Comparison of ENCODE assay signal across 11 mouse cellular contexts in the genomic region with DNA sequence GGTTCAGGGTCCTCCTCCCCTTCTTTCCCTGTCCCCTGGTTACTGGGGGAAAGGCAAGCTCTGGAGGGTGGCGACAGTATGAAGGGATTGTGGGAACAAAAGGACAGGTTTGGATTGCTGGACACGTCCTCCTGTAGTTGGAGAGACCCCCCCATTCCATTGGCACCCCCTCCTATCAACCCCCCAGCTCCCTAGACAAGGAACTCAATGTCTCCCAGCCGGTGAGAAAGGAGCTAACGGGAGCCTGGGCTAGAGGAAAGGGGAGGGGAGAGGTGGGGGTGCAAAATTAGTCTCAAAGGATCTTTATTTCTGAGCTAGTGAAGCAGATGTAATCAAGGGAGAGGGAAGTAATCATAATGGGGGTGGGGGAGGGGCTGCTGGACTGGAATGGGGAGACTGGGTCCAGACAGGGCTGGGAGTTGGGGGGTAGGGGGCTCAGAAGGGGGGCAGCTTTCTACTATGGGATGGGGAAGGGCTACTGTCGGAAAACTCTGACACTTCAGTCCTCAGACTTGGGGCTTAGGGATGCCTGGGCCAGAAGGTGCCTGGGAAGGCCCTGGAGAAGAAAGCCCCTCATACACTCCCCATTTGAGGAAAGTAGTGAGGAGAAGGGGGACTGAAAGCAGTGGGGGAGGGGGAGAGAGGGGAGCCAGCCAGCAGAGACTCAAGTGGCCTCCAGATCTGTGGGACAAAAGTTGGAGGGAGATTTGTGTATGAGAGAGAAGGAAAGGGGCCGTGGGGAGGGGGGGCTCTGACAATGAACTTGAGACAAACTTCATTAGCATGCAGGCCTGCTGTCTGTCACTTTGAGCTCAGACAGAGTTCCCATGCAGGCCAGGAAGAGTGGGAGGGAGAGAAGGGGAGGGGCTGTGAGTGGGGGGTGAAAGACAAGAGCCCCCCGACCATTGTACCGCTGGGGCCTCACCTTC. TPM values are rescaled to one million over a fixed set of nuclear protein-coding genes. Genes with fewer than 3 reads are reported as not detected.
A peak's percentile ranks its signal among the peaks of the same experiment; 100 is the strongest.
DNase-seq lines count a peak whose midpoint lies in the region; ATAC-seq lines count a peak whose summit lies in the region.
"Had no signal": no experiment of that assay in that cellular context is flagged by ENCODE, and none has a peak within 500 bp of the region (broad histone marks: within the 10 kb centered on the region; RNA-seq: fewer than 3 reads in every experiment).

No protein-coding gene starts in this region.

- peak overlapping the region; percentile 95 for H3K9ac ChIP-seq in forebrain, embryonic 11.5 days (ENCODE audit: low read length)
- peak overlapping the region; percentile 82 for H3K9ac ChIP-seq in hindbrain, embryonic 16.5 days (ENCODE audit: low read depth, low read length)
- H3K9ac ChIP-seq in neural tube, embryonic 15.5 days (replicated peaks): peak overlapping the region; percentile 73; the same call in 1 of the 2 replicates
- H3K9ac ChIP-seq: liver, embryonic 15.5 days had no signal

- ATAC-seq in forebrain, embryonic 11.5 days (replicated peaks; ENCODE audit: low FRiP score): peak; percentile 77
- ATAC-seq in hindbrain, embryonic 16.5 days: peak; percentile 81
- ATAC-seq in neural tube, embryonic 15.5 days (ENCODE audit: low FRiP score): peak; percentile 58

- H3K27me3 ChIP-seq in forebrain, embryonic 11.5 days (ENCODE audit: control insufficient read depth, insufficient read depth, low read length): peaks cover 29% of the 10 kb centered on the region
- no peaks in the 10 kb centered on the region; the same call in none of the 2 replicates for H3K27me3 ChIP-seq in hindbrain, embryonic 16.5 days (replicated peaks; ENCODE audit: control insufficient read depth, insufficient read depth, low read length)
- H3K27me3 ChIP-seq in neural tube, embryonic 15.5 days (replicated peaks): peaks cover 13% of the 10 kb centered on the region; the same call in 1 of the 2 replicates

- intact Hi-C loops in left cerebral cortex, postnatal 14 days (cut with DNase I): no loop called here
- intact Hi-C loops in heart, postnatal 36 days (cut with DNase I): no loop called here

- H3K36me3 ChIP-seq in forebrain, embryonic 11.5 days (ENCODE audit: control insufficient read depth, insufficient read depth, low read length): no peaks in the 10 kb centered on the region; the same call in 1 of the 2 replicates
- no peaks in the 10 kb centered on the region for H3K36me3 ChIP-seq in hindbrain, embryonic 16.5 days (ENCODE audit: control insufficient read depth, insufficient read depth, low read length)
- H3K36me3 ChIP-seq in neural tube, embryonic 15.5 days: no peaks in the 10 kb centered on the region
- H3K36me3 ChIP-seq: liver, embryonic 15.5 days had no signal

- H3K27ac ChIP-seq in forebrain, embryonic 11.5 days (ENCODE audit: low read depth, low read length): peak overlapping the region; percentile 99
- H3K27ac ChIP-seq in hindbrain, embryonic 16.5 days (ENCODE audit: low read depth, low read length): peak overlapping the region; percentile 96
- H3K27ac ChIP-seq in neural tube, embryonic 15.5 days (replicated peaks): peak overlapping the region; percentile 98
- H3K27ac ChIP-seq: liver, embryonic 15.5 days had no signal

- H3K9me3 ChIP-seq in forebrain, embryonic 11.5 days (ENCODE audit: control insufficient read depth, low read length): no peaks in the 10 kb centered on the region
- no peaks in the 10 kb centered on the region for H3K9me3 ChIP-seq in hindbrain, embryonic 16.5 days (ENCODE audit: control insufficient read depth, low read length)
- H3K9me3 ChIP-seq in neural tube, embryonic 15.5 days (replicated peaks): no peaks in the 10 kb centered on the region
- H3K9me3 ChIP-seq: liver, embryonic 15.5 days had no signal

- peaks cover 32% of the 10 kb centered on the region for H3K4me1 ChIP-seq in forebrain, embryonic 11.5 days (replicated peaks; ENCODE audit: control insufficient read depth, insufficient read depth, low read length)
- H3K4me1 ChIP-seq in hindbrain, embryonic 16.5 days (ENCODE audit: control insufficient read depth, insufficient read depth, low read depth, low read length): peaks cover 58% of the 10 kb centered on the region
- peaks cover 65% of the 10 kb centered on the region for H3K4me1 ChIP-seq in neural tube, embryonic 15.5 days

- DNase-seq in left cerebral cortex, postnatal 14 days (ENCODE audit: low spot score in 2 of 2): peak; percentile 42 to 82
- DNase-seq in left cerebral cortex, adult 11 months (ENCODE audit: low spot score): no peak
- peak; percentile 93 for DNase-seq in forebrain, embryonic 11.5 days (ENCODE audit: low spot score)
- DNase-seq in heart, postnatal 36 days: no peak
- no peak for DNase-seq in urinary bladder, postnatal 14 days (ENCODE audit: low spot score)
- DNase-seq: adrenal gland, adult 2 months; gastrocnemius, postnatal 25 days had no signal

- peak overlapping the region; percentile 63 for H3K4me3 ChIP-seq in forebrain, embryonic 11.5 days (ENCODE audit: low read depth, low read length)
- peak overlapping the region; percentile 60 for H3K4me3 ChIP-seq in hindbrain, embryonic 16.5 days (ENCODE audit: low read length)
- H3K4me3 ChIP-seq in neural tube, embryonic 15.5 days (replicated peaks): peak overlapping the region; percentile 58
- H3K4me3 ChIP-seq: liver, embryonic 15.5 days had no signal

- WGBS in forebrain, embryonic 11.5 days: 0% methylated on average over 7 of the region's 8 CpGs
- WGBS in hindbrain, embryonic 16.5 days: 6% methylated on average over 8 of the region's 8 CpGs
- 2% methylated on average over 8 of the region's 8 CpGs for WGBS in neural tube, embryonic 15.5 days

- H3K4me2 ChIP-seq in forebrain, embryonic 11.5 days (ENCODE audit: low read depth, low read length, severe bottlenecking): peak overlapping the region; percentile 79
- peak overlapping the region; percentile 79 for H3K4me2 ChIP-seq in hindbrain, embryonic 16.5 days (ENCODE audit: low read length)
- peak overlapping the region; percentile 62 for H3K4me2 ChIP-seq in neural tube, embryonic 15.5 days
- H3K4me2 ChIP-seq: liver, embryonic 15.5 days had no signal

RNA-seq across cellular contexts. Expression of a gene that starts 48.7 kb away (rescaled TPM):
- under 1 TPM in 1 of 2 experiments, not detected in 1; 0.18 TPM for total RNA-seq in left cerebral cortex, postnatal 14 days (2021)
- polyA plus RNA-seq in forebrain, embryonic 11.5 days (2014; fragmentation: Nextera tagmentation; extraction: Ambion mirVana): 0.36 TPM in 1 of 2 replicates, not detected in the other
- polyA plus RNA-seq in hindbrain, embryonic 16.5 days (2015; fragmentation: Nextera tagmentation; extraction: Ambion mirVana): 0.52 and 0.99 TPM in 2 replicates
- 0.78 and 0.83 TPM in 2 replicates for polyA plus RNA-seq in neural tube, embryonic 15.5 days (2015; fragmentation: Nextera tagmentation; extraction: Ambion mirVana)
- not detected for total RNA-seq in heart, postnatal 36 days (2021)
- total RNA-seq: gastrocnemius, postnatal 25 days; hematopoietic stem cell, adult 5-6 weeks had no signal

Comparison
In these comparisons a context has a peak if more than half of its experiments do, and no peak if none do; other contexts are left out.
1. DNase-seq: peak in left cerebral cortex, postnatal 14 days (2 of 2) and forebrain, embryonic 11.5 days (single experiment); none in left cerebral cortex, adult 11 months (single experiment), heart, postnatal 36 days (0 of 2) and urinary bladder, postnatal 14 days (single experiment).
2. Peak in every context shown above with its lines, with median percentiles within 50 percentile points of each other: ATAC-seq, H3K27ac ChIP-seq, H3K4me2 ChIP-seq, H3K4me3 ChIP-seq and H3K9ac ChIP-seq.